Mouse (Mus musculus): ENCODE results near the gene Grin2a. TPM values are rescaled to one million over a fixed set of nuclear protein-coding genes. Genes with fewer than 3 reads are reported as not detected.

Gene Grin2a
- total and polyA plus RNA-seq, 3 experiments = not detected

GRCm38 (mm10) chr16:9618206-9618605, 377.2 kb downstream of the Grin2a start:
- H3K27me3 ChIP-seq (ENCODE audit: control insufficient read depth in 1 of 2, insufficient read depth in 2 of 2, low read length in 2 of 2) = no peaks in the 10 kb centered on the region; a peak in 1 of 4 replicates
- DNase-seq (ENCODE audit: low read depth, low spot score) = no peak
- no peaks in the 10 kb centered on the region for H3K9me3 ChIP-seq (replicated peaks; ENCODE audit: insufficient read depth, low read length)
- no peak overlapping the region for H3K9ac ChIP-seq (ENCODE audit: control insufficient read depth, low read depth, low read length, poor library complexity, severe bottlenecking)
- no peak for TF ChIP-seq POLR2AphosphoS2 (IDR thresholded peaks at IDR 0.05; ENCODE audit: low read length)
- no peak for TF ChIP-seq ZNF384 (IDR thresholded peaks at IDR 0.05; ENCODE audit: low read depth, low read length)
- TF ChIP-seq POLR2AphosphoS5 (IDR thresholded peaks at IDR 0.05; ENCODE audit: borderline replicate concordance, low read depth, low read length) = no peak
- TF ChIP-seq MYB (IDR thresholded peaks at IDR 0.05; ENCODE audit: low read depth, low read length) = no peak
- no peak for TF ChIP-seq ZKSCAN1 (IDR thresholded peaks at IDR 0.05; ENCODE audit: low read depth, low read length)
- no peak for TF ChIP-seq HCFC1 (IDR thresholded peaks at IDR 0.05; ENCODE audit: low read depth, low read length)
- H3K4me3 ChIP-seq (ENCODE audit: control insufficient read depth in 1 of 2, insufficient read depth in 1 of 2, low read depth in 2 of 2, low read length in 2 of 2) = no peak overlapping the region
- no peak overlapping the region for H3K27ac ChIP-seq (ENCODE audit: control insufficient read depth, low read depth, low read length)
- no peaks in the 10 kb centered on the region for H3K4me1 ChIP-seq (ENCODE audit: control insufficient read depth in 1 of 2, insufficient read depth in 2 of 2, low read length in 2 of 2)
- H3K79me2 ChIP-seq (ENCODE audit: control insufficient read depth, insufficient read depth, low read length, poor library complexity) = no peaks in the 10 kb centered on the region
- no peaks in the 10 kb centered on the region for H3K36me3 ChIP-seq (ENCODE audit: control insufficient read depth in 1 of 2, insufficient read depth in 2 of 2, low read length in 2 of 2)

DNA sequence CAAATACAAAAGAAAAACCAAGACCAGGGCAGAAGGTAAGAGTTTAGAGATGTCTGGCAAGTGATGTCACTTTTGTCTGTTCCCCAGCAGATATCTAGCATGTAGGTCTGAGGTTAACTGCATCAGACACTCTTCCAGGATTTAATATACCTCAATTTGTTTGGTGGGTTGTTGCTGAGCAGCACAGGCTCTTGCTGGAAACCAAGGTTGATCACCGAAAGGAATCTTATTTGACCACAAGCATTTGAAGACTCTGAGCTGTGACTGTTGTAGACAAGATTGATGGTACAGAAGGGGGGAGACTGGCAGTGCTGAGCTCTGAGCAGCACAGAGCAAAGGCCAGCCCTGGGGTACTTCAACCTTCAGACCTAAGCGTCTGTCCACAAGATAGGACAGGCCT, 378.1 kb downstream of the Grin2a start:
- TF ChIP-seq CTCF (IDR thresholded peaks at IDR 0.05 in 2 of 3, conservative IDR thresholded peaks at IDR 0.05 in 1 of 3; ENCODE audit: control insufficient read depth in 1 of 3, insufficient read depth in 1 of 3, low read depth in 2 of 3, low read length in 3 of 3, poor library complexity in 1 of 3, severe bottlenecking in 1 of 3) (no peak), ELF1 (IDR thresholded peaks at IDR 0.05; ENCODE audit: low read depth, low read length) (no peak), ZNF384 (IDR thresholded peaks at IDR 0.05; ENCODE audit: low read depth, low read length) (no peak), ETS1 (IDR thresholded peaks at IDR 0.05; ENCODE audit: low read depth, low read length) (no peak), ZKSCAN1 (IDR thresholded peaks at IDR 0.05; ENCODE audit: low read depth, low read length) (no peak), JUND (IDR thresholded peaks at IDR 0.05; ENCODE audit: low read depth, low read length) (no peak), USF1 (IDR thresholded peaks at IDR 0.05; ENCODE audit: low read depth, low read length) (no peak), POLR2AphosphoS2 (IDR thresholded peaks at IDR 0.05; ENCODE audit: low read length) (no peak), NELFE (IDR thresholded peaks at IDR 0.05; ENCODE audit: low read depth, low read length) (no peak), MYB (IDR thresholded peaks at IDR 0.05; ENCODE audit: low read depth, low read length) (no peak), E2F4 (IDR thresholded peaks at IDR 0.05; ENCODE audit: borderline replicate concordance, low read depth, low read length) (no peak), RCOR1 (IDR thresholded peaks at IDR 0.05; ENCODE audit: low read depth, low read length) (no peak)
- Histone ChIP-seq H3K27ac (ENCODE audit: control insufficient read depth, low read depth, low read length) (no peak overlapping the region), H3K4me3 (ENCODE audit: control insufficient read depth in 1 of 2, insufficient read depth in 1 of 2, low read depth in 2 of 2, low read length in 2 of 2) (no peak overlapping the region), H3K36me3 (ENCODE audit: control insufficient read depth in 1 of 2, insufficient read depth in 2 of 2, low read length in 2 of 2) (no peaks in the 10 kb centered on the region), H3K9ac (ENCODE audit: control insufficient read depth, low read depth, low read length, poor library complexity, severe bottlenecking) (no peak overlapping the region), H3K4me1 (ENCODE audit: control insufficient read depth in 1 of 2, insufficient read depth in 2 of 2, low read length in 2 of 2) (no peaks in the 10 kb centered on the region), H3K79me2 (ENCODE audit: control insufficient read depth, insufficient read depth, low read length, poor library complexity) (no peaks in the 10 kb centered on the region), H3K9me3 (replicated peaks; ENCODE audit: insufficient read depth, low read length) (no peaks in the 10 kb centered on the region), H3K27me3 (ENCODE audit: control insufficient read depth in 1 of 2, insufficient read depth in 2 of 2, low read length in 2 of 2) (no peaks in the 10 kb centered on the region; a peak in 1 of 4 replicates)
- no peak for DNase-seq (ENCODE audit: low read depth, low spot score)

DNA sequence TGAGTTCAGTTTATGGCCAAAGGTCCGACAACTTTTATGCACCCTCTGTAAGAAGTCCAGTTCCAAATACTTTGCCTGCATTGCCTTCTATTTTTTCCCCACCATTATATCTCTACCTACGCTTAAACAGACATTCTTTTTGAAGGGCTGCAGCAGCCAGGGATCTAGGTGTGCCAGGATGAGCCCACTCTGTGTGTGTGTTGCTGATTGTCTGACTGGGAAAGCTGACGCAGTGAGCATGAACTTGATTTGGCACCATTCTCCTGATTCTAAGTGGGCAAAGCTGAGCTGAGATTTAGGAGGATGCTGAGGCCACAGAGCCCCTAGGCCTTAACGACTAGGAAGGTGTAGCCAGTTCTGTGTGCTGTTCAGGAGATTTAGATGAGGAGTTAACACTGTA, 378.6 kb downstream of the Grin2a start:
- H3K4me3 ChIP-seq (ENCODE audit: control insufficient read depth in 1 of 2, insufficient read depth in 1 of 2, low read depth in 2 of 2, low read length in 2 of 2) = no peak overlapping the region
- H3K4me1 ChIP-seq (ENCODE audit: control insufficient read depth in 1 of 2, insufficient read depth in 2 of 2, low read length in 2 of 2) = no peaks in the 10 kb centered on the region
- H3K27ac ChIP-seq (ENCODE audit: control insufficient read depth, low read depth, low read length) = no peak overlapping the region
- no peak overlapping the region for H3K9ac ChIP-seq (ENCODE audit: control insufficient read depth, low read depth, low read length, poor library complexity, severe bottlenecking)
- no peak for DNase-seq (ENCODE audit: low read depth, low spot score)
- H3K36me3 ChIP-seq (ENCODE audit: control insufficient read depth in 1 of 2, insufficient read depth in 2 of 2, low read length in 2 of 2) = no peaks in the 10 kb centered on the region
- no peaks in the 10 kb centered on the region; a peak in 1 of 4 replicates for H3K27me3 ChIP-seq (ENCODE audit: control insufficient read depth in 1 of 2, insufficient read depth in 2 of 2, low read length in 2 of 2)
- no peaks in the 10 kb centered on the region for H3K9me3 ChIP-seq (replicated peaks; ENCODE audit: insufficient read depth, low read length)
- TF ChIP-seq MEF2A (IDR thresholded peaks at IDR 0.05; ENCODE audit: extremely low read depth, insufficient replicate concordance, low read depth, low read length, poor library complexity, severe bottlenecking) (no peak), SIN3A (IDR thresholded peaks at IDR 0.05; ENCODE audit: low read length) (no peak), MXI1 (IDR thresholded peaks at IDR 0.05; ENCODE audit: low read depth, low read length) (no peak), TCF12 (IDR thresholded peaks at IDR 0.05; ENCODE audit: low read depth, low read length) (no peak), RAD21 (IDR thresholded peaks at IDR 0.05; ENCODE audit: low read depth, low read length) (no peak), TBP (IDR thresholded peaks at IDR 0.05; ENCODE audit: low read depth, low read length) (no peak), EP300 (IDR thresholded peaks at IDR 0.05; ENCODE audit: low read depth in 1 of 2, low read length in 2 of 2) (no peak), TAL1 (IDR thresholded peaks at IDR 0.05; ENCODE audit: low read length) (no peak), BHLHE40 (IDR thresholded peaks at IDR 0.05; ENCODE audit: borderline replicate concordance, low read depth, low read length) (no peak), GABPA (IDR thresholded peaks at IDR 0.05; ENCODE audit: low read depth, low read length) (no peak)
- H3K79me2 ChIP-seq (ENCODE audit: control insufficient read depth, insufficient read depth, low read length, poor library complexity) = no peaks in the 10 kb centered on the region

Data from MEL (cell line).